Mouse (Mus musculus) layer of hippocampus, postnatal 25 days (tissue): Measurements from ENCODE around the gene Sik1. TPM values are rescaled to one million over a fixed set of nuclear protein-coding genes. Genes with fewer than 3 reads are reported as not detected.
A peak's percentile ranks its signal among the peaks of the same experiment; 100 is the strongest.

Experiments
- DNase-seq, 2 experiments: peaks; one replicate each; pipeline ENCODE4 v3.0.0; 2022; ENCODE audit warnings: mixed read lengths in 2 of 2, low spot score in 1 of 2; ENCODE audit errors: extremely low spot score in 1 of 2
- total RNA-seq, 2 experiments: library from RNA; stranded (reverse); gene quantifications; 2 replicates each; pipeline ENCODE4 v1.2.3; 2021

Sik1 gene
- total RNA-seq, 2 experiments from 2014 or later: 11.7 to 14.6 TPM

DNA sequence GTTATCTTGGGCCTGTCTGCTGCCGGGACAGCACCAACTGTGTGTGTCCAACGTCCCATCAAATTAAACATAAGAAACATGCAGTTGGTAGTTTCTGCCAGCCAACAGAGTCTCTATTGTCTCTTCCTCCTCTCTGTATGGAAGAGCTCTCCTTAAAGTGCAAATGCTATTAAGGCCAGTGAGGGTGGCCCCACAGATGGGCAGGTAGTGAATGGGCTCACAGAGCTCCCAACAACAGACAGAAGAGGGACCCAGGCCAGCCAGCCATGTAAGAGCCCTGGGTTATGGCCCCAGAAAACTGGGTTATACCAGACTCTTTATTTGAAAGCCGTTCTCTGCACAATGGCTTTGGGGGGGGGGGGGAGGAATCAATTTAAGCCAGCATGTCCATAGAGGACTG lies 21.2 kb upstream of the Sik1 start:
- no peak for DNase-seq

DNA sequence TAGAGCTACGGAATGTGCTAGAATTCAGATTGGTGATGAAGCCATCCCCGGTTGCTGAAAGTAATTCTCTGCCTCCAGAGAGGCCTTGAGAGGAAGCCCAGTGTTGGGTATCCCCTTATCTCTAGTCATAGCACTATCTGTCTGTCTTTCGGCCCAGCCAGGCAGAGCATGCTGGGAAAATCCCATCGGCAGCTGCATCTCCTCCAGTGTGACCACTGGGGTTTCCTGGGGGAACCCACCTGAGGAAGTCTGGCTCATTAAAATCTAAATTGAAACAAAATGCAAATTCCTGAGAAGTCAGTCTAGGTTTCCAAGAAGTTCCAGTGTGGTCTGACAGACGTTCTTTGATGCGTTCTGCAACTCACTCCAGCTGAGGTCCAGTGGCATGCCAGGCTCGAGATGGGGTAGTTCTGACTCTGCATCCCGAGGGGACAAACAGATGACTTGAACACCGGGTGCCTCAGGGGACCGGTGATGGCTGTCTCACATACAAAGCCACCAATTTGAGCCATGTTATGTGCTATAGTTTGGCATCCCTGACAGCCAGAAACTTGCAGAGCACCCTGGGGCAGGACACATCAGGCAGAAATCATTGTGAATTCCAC lies 19.8 kb upstream of the Sik1 start:
- no peak for DNase-seq

DNA sequence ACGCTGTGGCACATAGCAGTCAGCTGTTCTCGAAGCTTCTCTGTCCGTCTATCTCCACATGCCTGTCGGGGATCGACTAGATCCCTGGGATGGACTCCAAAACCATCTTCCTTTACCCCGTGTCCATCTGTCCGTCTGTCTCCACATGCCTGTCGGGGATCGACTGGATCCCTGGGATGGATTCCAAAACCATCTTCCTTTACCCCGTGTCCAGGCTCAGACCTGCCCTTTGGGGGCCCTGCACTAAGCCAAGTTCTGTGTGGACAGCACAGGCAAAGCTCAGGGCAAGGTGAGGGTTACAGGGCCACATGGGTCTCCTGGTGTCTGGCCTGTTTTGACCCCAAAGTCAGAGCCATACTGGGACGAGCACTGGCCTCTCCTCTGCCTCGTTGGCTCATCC lies 19.1 kb upstream of the Sik1 start:
- no peak for DNase-seq

DNA sequence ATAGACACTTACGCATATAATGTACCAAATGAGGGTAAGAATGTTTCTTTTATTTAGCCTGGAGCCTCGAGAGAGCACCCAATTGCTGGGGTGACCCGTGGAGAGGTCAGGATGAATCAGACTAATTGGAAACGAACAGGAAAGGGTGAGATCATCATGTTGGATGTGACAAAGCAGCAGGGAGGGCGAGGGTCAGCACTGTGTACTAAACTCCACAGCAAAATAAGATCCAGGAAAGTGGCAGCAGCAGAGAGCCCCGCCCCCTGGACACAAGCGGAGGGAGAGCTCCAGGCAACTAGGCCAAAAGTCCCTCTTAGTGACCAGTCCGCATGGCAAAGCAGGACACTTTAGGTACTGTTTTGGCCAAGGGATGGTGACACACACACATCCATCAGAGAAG lies 18.4 kb upstream of the Sik1 start:
- DNase-seq: no peak

DNA sequence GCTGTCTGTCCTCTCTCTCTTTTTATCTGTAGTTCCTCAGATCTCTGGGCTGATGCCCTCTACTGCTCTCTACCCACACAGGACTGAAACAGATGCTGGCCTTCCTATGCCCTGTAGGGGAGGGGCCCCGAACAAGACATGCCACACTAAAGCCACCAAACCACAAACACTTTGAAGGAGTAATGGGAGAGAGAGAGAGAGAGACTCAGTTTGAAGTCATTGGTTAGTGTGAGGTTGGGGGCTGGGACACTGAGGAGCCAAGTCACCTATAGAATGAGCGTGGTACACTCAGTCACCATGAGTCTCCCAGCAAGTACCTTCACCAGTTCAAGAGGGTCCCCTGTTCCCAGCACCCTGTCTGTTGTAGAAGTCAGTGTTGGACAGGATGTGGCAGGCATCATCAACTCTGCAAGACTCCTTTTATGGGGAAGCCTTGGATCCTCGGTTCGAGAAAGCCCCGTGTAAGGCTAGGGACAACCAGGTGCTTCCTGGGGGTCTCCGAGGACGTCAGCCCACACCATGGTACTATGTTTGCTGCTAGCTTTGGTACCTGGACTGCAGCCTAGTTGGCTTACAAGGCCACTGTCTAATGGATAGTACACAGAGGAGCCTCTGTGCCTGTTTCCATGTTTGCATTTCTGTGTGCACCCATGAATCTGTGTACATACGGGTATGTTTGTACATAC lies 17.7 kb upstream of the Sik1 start:
- peak in 1 of 2 experiments; percentile 0 for DNase-seq

DNA sequence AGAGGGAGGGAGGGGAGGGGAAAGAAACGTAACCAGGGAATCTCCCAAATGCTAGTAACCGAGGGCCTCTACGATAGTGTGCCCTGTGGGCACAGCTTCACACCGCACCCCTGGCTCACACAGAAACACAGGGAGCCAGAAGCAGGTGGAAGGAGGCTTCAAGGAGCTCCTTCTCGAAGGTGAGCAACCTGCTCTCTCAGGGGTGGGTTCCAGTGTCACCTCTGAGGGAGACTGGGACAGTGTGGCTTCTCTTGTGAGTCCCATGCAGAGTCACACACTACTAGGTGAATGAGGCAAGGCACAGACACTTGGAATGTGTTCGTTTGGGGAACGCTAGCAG lies 17.2 kb upstream of the Sik1 start:
- DNase-seq: no peak

DNA sequence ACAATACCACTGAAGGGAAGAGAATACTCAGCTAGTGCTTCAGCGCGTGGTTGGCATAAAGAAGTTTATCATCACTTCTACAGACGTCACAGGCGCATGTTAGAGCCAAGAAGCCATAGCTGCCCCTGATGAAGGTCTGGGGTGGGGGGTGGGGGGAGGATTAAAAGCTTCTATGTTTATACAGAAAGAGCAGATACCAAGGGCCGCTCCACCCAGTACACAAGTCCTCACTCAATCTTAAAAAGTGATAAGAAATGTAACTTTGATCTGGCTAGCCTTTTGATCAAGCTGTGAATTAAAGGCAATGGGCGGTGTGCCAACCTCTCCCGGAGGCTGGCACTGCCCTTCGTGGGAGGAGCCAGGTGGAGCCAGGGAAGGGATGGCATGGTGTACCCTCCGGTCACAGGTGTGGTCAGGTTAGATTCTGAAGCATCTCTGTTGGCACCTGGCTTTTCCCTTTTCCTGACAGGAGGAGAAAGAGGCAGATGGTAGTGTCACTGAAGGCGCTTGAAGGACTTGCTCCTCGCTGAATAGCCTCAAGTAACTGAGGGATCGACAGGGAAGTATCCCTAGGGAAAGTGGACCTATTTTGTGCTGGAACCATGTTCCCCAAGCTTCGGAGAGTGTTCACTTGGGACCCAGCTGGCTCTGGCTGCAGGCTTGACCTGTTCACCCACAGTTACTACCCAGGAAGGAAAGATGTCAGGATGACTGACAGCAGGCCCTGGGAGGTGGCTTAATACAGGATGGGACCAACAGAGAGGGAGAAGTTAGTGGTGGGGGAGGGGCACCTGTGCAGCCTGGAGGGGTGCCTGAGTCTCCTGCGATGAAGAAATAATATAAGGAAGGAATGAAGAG lies 16.6 kb upstream of the Sik1 start:
- DNase-seq: peak in 1 of 2 experiments; percentile 1

DNA sequence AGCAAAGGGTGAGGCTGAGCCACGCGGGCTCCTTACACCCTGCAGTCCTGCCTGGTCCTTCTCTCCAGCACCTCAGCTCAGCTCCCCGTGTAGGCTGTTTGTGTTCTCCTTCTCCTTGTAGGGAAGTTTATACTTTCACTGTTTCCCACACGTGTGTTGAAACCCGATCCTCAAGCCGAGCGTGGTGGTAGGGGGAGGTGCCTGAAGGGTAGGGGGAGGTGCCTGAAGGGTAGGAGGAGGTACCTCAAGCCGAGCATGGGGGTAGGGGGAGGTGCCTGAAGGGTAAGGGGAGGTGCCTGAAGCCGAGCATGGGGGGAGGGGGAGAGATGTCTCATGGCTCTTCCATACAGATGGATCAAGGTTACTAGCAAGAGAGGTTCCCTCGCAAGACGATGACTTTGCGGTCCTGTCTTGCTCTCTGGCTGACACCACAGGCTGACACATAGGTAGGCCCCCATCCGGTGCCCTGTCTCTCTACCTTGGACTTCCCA lies 15.4 kb upstream of the Sik1 start:
- no peak for DNase-seq

DNA sequence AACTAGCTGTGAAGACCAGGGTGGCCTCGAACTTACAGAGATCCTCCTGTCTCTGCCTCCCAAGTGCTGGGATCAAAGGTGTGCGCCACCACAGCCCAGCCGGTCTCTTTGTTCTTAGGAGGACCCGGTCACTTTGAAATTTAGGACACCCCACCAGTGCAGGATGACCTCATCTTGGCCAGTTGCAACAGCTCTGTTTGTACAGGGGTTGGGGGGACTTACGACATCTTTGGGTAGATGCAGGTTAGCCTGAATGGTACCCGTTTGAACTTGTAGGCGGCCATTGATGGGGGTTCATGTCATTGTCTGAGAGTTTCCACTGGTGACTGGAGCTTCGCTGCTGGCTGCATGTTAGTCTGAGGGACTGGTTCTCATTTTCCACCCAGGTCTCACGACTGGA lies 14.8 kb upstream of the Sik1 start:
- DNase-seq: no peak

DNA sequence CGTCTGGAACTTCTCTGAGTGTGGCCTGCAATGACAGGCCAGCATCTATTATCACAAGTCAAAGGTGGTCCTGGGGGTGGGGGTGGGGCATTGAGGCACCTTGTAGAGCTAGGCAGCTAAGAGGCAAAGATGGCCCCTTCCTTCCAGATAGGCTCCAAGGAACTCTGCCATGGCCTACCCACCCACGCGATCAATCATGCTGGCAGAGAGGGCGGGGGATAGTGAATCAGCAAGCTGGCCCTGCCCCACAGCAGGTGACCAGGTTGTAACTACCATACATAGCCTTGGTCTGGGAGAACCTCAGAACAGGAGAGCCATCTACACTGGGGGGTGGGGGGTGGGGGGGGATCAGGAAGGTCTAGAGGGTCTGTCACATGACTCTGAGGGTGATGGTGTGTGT lies 12.5 kb upstream of the Sik1 start:
- DNase-seq: no peak

DNA sequence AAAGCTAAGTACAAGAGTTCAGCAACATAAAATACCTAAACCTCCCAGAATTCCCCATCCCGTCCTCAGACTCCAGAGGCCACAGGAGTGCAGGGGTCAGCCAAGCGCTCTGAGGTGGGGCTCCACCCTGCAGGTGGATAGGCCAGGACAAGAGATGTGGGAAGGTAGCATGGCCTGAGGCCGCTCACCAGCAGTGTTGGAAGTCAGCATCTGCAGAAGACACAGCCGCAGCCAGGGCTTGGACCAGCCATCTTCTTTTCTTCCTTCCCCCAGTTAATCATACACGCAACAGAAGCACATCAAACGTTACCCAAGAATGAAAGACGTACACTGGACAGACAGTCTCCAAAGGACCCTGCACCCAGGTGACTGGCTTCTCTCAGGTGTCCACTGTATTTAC lies 11.5 kb upstream of the Sik1 start:
- DNase-seq: no peak

DNA sequence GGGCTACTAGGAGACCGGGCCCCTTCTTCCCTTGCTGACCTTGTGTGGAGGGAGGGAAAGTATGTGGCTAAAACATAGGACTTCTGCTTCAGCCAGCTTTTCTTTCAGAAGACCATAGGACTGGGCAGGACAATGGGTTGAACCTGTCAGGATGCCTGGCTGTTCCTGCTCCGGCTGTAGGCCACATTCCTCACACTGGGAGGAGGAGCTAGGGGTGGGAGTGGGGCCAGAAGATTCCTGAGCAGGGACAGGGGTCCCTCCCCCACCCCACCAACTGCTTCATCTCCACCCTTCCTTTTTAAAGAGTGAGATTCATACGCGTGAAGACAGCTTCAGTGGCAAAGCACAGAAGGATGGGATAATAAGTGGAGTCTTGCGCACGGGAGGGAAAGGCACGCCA lies 10.0 kb upstream of the Sik1 start:
- DNase-seq: no peak

DNA sequence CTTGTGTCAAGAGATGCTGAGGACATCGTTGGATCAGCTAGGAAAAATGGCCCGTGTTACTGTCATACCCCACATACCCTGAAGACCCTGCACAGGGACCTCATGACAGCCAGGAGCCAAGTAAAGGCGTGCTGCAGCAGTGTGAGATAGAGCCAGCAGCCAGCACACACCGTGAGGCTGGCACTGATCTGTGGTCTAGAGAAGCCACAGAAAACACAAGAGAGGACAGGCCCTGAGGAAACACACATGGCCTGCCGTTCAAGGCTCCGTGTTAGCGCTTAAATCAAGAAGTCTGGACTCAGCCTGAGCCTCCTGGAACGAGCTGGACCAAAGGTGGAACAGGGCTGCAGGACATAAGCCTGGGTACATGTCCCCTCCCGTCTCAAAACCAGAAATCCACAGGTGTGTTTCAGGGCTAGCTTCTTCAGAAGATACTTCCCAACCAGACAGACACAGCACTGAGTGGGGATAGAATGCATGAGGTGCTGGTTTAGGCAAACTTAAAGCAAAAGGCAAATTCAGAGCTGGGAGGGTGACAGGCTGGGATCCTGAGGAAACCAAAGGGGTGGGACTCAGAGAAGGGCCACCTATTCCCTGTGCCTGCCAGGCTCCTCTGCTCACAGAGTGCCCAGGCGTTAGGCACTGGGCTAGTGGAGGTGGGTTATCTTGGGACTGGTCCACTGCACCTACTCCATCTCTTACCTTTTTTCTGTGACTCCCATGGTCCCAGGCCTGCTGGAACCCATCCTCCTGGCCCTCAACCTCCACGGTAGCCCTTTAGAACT lies 9.3 kb upstream of the Sik1 start:
- no peak for DNase-seq

DNA sequence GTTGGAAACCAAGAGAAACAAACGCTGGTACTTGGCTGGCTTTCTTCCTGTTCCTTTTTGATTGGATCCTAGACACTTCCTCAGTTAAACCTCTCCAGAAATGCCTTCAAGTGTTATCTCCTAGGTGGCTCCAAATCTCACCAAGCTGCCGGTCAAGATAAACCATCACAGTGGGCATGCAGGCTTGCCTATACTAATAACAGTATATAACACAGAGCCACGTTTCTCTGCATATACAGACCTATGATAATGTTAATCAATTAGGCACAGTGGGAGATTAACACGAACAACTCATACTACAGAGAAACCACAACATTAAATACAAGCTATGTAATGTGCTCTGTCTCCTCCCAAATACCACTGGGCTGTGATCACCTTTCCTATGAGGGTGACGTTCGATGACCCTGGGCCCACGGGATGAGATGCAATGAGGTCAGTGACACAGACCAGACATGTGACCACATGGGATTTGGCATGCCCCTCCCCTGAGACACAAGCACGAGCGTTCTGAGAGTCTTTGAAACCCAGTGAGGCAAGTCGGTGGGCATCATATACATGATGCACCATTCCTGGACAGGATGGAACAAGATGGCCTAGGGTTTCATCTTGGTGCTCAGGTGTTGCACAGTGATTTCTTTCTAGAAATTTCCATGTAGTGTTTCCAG lies 7.7 kb upstream of the Sik1 start:
- DNase-seq: no peak

DNA sequence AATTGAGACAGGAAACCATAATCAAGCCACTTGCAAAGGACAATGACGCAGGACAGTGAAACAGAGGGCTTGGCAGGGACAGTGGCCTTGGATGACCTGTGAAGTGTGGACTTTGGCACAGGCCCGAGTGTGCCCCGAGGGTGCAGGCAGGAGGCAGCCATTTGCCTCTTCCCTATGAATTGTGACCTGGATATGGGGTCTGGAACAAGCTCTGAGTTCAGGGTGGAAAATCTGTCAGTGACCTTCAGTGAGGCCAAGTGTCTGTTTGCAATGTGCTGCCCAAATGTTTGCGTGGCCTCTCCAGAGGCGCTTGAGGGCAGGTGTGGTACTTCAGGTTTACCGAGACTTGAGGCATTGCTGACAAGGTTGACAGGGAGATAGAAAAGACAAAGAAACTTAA lies 6.5 kb upstream of the Sik1 start:
- no peak for DNase-seq

DNA sequence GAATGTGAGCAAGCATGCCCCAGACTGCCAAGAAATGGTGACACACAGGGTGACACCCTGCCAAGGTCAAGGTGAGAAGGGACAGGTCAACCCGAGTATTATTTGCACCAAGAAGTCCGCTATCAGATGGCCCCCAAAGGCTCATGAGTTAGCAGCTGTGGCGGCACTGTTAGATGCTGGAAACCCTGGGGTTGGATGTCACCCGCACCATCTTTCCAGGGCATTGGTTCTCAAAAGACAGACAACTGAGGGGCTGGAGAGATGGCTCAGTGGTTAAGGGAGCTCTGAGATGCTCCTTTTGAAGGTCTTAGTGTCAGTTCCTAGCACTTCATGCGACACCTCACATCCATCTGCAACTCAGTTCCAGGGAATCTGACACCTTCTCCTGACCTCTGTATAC lies 6.1 kb upstream of the Sik1 start:
- no peak for DNase-seq

DNA sequence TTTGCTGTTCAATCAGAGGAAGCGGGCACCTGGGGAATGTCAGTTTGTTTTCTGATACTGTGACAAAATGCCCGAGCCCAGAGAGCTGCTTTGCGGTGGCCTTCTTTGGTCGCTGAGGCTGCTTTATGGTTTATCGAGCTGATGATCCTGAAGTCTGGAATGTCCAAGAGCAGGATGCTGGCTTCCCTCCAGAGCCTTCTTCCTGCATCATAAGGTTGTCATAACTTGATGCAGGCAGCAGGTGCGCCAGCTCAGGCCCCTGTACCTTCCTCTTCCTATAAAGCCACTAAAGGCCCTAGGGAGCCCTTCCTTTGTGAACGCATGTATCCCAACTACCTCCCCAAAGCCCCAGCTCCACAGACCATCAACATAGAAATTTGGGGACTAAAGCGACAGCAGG lies 5.3 kb upstream of the Sik1 start:
- DNase-seq: no peak

DNA sequence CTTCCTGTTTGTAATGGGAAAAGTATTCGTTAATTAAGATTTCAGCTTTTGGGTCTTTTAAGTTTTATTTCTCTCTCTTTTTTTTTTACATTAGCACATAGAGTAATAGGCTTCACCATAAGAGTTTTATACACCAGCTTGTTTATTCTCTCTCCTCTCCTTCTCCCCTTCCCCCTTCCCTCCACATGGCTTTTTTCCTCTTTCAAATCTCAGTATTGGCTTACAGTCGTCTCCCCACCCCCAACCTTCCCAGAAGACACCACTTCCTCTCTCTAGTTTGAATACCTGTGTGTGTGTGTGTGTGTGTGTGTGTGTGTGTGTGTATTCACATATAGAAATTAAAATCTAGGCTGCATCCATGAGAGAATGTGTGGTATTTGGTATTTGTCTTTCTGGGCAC lies 3.8 kb upstream of the Sik1 start:
- DNase-seq: no peak

DNA sequence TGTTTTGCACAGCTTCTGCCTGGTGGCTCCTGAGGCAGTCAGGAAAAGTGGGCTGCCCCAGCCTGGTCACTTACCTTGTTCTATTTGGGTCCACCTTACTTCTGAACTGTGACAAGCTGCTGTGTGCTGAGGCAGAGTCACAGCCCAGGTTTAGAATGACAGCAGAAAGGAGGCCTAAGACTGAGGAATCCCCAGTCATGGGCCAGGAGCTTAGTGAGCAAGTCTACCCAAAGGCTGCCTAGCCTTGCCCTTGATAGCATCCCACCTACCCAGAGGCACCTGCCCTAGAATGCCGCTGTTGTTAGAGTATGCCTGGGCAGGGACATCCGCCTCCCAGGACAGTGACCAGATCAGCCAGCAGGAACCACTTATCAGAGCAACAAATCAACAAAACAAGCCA lies 3.2 kb upstream of the Sik1 start:
- no peak for DNase-seq

DNA sequence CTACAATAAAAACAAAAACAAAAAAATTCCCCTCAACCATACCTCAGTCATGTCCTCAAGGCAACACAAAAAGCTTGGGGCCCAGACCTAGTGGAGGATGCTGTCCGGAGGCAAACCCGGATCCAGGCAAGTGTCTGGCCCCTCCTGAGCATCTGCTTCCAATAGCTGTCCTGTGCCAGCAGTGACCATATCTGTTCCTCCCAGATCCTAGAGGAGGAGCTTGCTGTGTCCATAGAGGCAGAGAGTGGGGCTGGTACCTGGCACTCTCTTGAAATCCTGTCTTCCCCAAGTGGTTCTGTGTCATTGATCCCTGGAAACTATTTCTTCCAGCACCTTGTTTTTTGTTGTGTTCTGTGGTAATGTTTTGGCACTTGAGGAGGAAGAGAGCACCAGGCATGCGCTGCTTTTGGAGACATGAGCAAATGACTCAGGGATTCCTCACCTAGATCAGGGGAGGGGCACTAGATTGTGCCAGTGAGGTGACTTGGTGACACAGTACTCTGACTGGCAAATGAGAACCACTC lies 2.4 kb upstream of the Sik1 start:
- DNase-seq: no peak
